Mouse (Mus musculus): ENCODE measurements around the gene Slc16a4. TPM values are rescaled to one million over a fixed set of nuclear protein-coding genes. Genes with fewer than 3 reads are reported as not detected.
"Not testable (repeated sequence)": the region's sequence is repeated elsewhere in the genome, so short reads cannot be mapped to it uniquely, and the experiment has no call there.

Gene Slc16a4
- polyA plus RNA-seq, 1 experiment from 2014 or later = 2.2 TPM

- Histone ChIP-seq H3K27ac (ENCODE audit: low read depth, low read length) (no peak within 1 kb of the TSS), H3K9me3 (replicated peaks; ENCODE audit: control insufficient read depth, low read length) (no peaks in the 10 kb centered on the region), H3K4me3 (ENCODE audit: low read depth, low read length) (peak within 1 kb of the TSS; percentile 75), H3K9ac (ENCODE audit: low read length) (peak within 1 kb of the TSS; percentile 78), H3K27me3 (replicated peaks; ENCODE audit: control insufficient read depth, insufficient read depth, low read length) (no peaks in the 10 kb centered on the region), H3K4me1 (ENCODE audit: control insufficient read depth, insufficient read depth, low read length) (peaks cover 10% of the 10 kb centered on the region), H3K4me2 (ENCODE audit: low read length) (peak within 1 kb of the TSS; percentile 79), H3K36me3 (ENCODE audit: control insufficient read depth, insufficient read depth, low read length) (peaks cover 9% of the 10 kb centered on the region)
- DNase-seq (ENCODE audit: low spot score) = peak; percentile 94
- 3% methylated on average over 43 of the region's 43 CpGs for WGBS
- ATAC-seq = peak; percentile 94
Measured at GRCm38 (mm10) chr3:107278479-107279269, 12.4 kb upstream of the Slc16a4 start, which contains the start of gene Lamtor5. TSS of gene Lamtor5 (plus strand) at chr3:107278858.

GRCm38 (mm10) chr3:107286123-107286522, 4.9 kb upstream of the Slc16a4 start:
- ATAC-seq = no peak
- Histone ChIP-seq H3K27ac (ENCODE audit: low read depth, low read length) (no peak overlapping the region), H3K9me3 (replicated peaks; ENCODE audit: control insufficient read depth, low read length) (no peaks in the 10 kb centered on the region), H3K27me3 (replicated peaks; ENCODE audit: control insufficient read depth, insufficient read depth, low read length) (no peaks in the 10 kb centered on the region), H3K4me1 (ENCODE audit: control insufficient read depth, insufficient read depth, low read length) (no peaks in the 10 kb centered on the region), H3K4me3 (ENCODE audit: low read depth, low read length) (no peak overlapping the region), H3K9ac (ENCODE audit: low read length) (no peak overlapping the region), H3K36me3 (ENCODE audit: control insufficient read depth, insufficient read depth, low read length) (peaks cover 21% of the 10 kb centered on the region), H3K4me2 (ENCODE audit: low read length) (no peak overlapping the region)
- 84% methylated on average over 2 of the region's 2 CpGs for WGBS
- no peak for DNase-seq (ENCODE audit: low spot score)

- H3K4me2 ChIP-seq (ENCODE audit: low read length) = no peak overlapping the region
- DNase-seq (ENCODE audit: low spot score) (no peak), ATAC-seq (no peak)
- no peak overlapping the region for H3K4me3 ChIP-seq (ENCODE audit: low read depth, low read length)
- no peak overlapping the region for H3K9ac ChIP-seq (ENCODE audit: low read length)
- no peak overlapping the region for H3K27ac ChIP-seq (ENCODE audit: low read depth, low read length)
- H3K9me3 ChIP-seq (replicated peaks; ENCODE audit: control insufficient read depth, low read length) = no peaks in the 10 kb centered on the region
- no peaks in the 10 kb centered on the region for H3K27me3 ChIP-seq (replicated peaks; ENCODE audit: control insufficient read depth, insufficient read depth, low read length)
- no peaks in the 10 kb centered on the region for H3K4me1 ChIP-seq (ENCODE audit: control insufficient read depth, insufficient read depth, low read length)
- peaks cover 18% of the 10 kb centered on the region for H3K36me3 ChIP-seq (ENCODE audit: control insufficient read depth, insufficient read depth, low read length)
Measured at GRCm38 (mm10) chr3:107287346-107287745, 3.7 kb upstream of the Slc16a4 start.

GRCm38 (mm10) chr3:107295672-107296360, 4.8 kb downstream of the Slc16a4 start:
- no peaks in the 10 kb centered on the region for H3K4me1 ChIP-seq (ENCODE audit: control insufficient read depth, insufficient read depth, low read length)
- 85% methylated on average over 5 of the region's 5 CpGs for WGBS
- H3K4me2 ChIP-seq (ENCODE audit: low read length) = no peak overlapping the region
- H3K27ac ChIP-seq (ENCODE audit: low read depth, low read length) = no peak overlapping the region
- H3K36me3 ChIP-seq (ENCODE audit: control insufficient read depth, insufficient read depth, low read length) = 0 out of 2 replicates have a peak, but pooled peaks cover under 1% of the 10 kb centered on the region
- H3K9me3 ChIP-seq (replicated peaks; ENCODE audit: control insufficient read depth, low read length) = no peaks in the 10 kb centered on the region
- DNase-seq (ENCODE audit: low spot score) (no peak), ATAC-seq (no peak)
- H3K27me3 ChIP-seq (replicated peaks; ENCODE audit: control insufficient read depth, insufficient read depth, low read length) = no peaks in the 10 kb centered on the region
- no peak overlapping the region for H3K9ac ChIP-seq (ENCODE audit: low read length)
- no peak overlapping the region for H3K4me3 ChIP-seq (ENCODE audit: low read depth, low read length)

- not testable (repeated sequence) for DNase-seq (ENCODE audit: low spot score)
Measured at GRCm38 (mm10) chr3:107296917-107297316, 5.9 kb downstream of the Slc16a4 start.

GRCm38 (mm10) chr3:107317338-107317737, 26.3 kb downstream of the Slc16a4 start:
- no peak overlapping the region for H3K4me3 ChIP-seq (ENCODE audit: low read depth, low read length)
- WGBS = 94% methylated on average over 3 of the region's 3 CpGs
- ATAC-seq = no peak
- H3K4me2 ChIP-seq (ENCODE audit: low read length) = no peak overlapping the region
- no peak for DNase-seq (ENCODE audit: low spot score)
- no peak overlapping the region for H3K9ac ChIP-seq (ENCODE audit: low read length)
- no peak overlapping the region for H3K27ac ChIP-seq (ENCODE audit: low read depth, low read length)
- no peaks in the 10 kb centered on the region for H3K9me3 ChIP-seq (replicated peaks; ENCODE audit: control insufficient read depth, low read length)
- H3K4me1 ChIP-seq (ENCODE audit: control insufficient read depth, insufficient read depth, low read length) = peaks cover 11% of the 10 kb centered on the region
- peaks cover 16% of the 10 kb centered on the region; the same call in 1 of the 2 replicates for H3K36me3 ChIP-seq (ENCODE audit: control insufficient read depth, insufficient read depth, low read length)
- H3K27me3 ChIP-seq (replicated peaks; ENCODE audit: control insufficient read depth, insufficient read depth, low read length) = no peaks in the 10 kb centered on the region

More at GRCm38 (mm10) chr3:107296917-107297316, 5.9 kb downstream of the Slc16a4 start:
- not testable (repeated sequence) for H3K27ac ChIP-seq (ENCODE audit: low read depth, low read length); H3K9ac ChIP-seq (ENCODE audit: low read length); H3K27me3 ChIP-seq (replicated peaks; ENCODE audit: control insufficient read depth, insufficient read depth, low read length); H3K36me3 ChIP-seq (ENCODE audit: control insufficient read depth, insufficient read depth, low read length); H3K4me1 ChIP-seq (ENCODE audit: control insufficient read depth, insufficient read depth, low read length); ATAC-seq; H3K4me3 ChIP-seq (ENCODE audit: low read depth, low read length); H3K9me3 ChIP-seq (replicated peaks; ENCODE audit: control insufficient read depth, low read length); H3K4me2 ChIP-seq (ENCODE audit: low read length)
- WGBS = 72% methylated on average over 4 of the region's 4 CpGs

- H3K27ac ChIP-seq (ENCODE audit: low read depth, low read length) = no peak overlapping the region
- WGBS = 90% methylated on average over 2 of the region's 2 CpGs
- no peaks in the 10 kb centered on the region for H3K27me3 ChIP-seq (replicated peaks; ENCODE audit: control insufficient read depth, insufficient read depth, low read length)
- H3K9me3 ChIP-seq (replicated peaks; ENCODE audit: control insufficient read depth, low read length) = no peaks in the 10 kb centered on the region
- H3K36me3 ChIP-seq (ENCODE audit: control insufficient read depth, insufficient read depth, low read length) = peaks cover 32% of the 10 kb centered on the region
- DNase-seq (ENCODE audit: low spot score) (no peak), ATAC-seq (no peak)
- no peak overlapping the region for H3K4me3 ChIP-seq (ENCODE audit: low read depth, low read length)
- H3K4me2 ChIP-seq (ENCODE audit: low read length) = no peak overlapping the region
- H3K9ac ChIP-seq (ENCODE audit: low read length) = no peak overlapping the region
- H3K4me1 ChIP-seq (ENCODE audit: control insufficient read depth, insufficient read depth, low read length) = peaks cover 32% of the 10 kb centered on the region
Measured at GRCm38 (mm10) chr3:107321141-107321540, 30.1 kb downstream of the Slc16a4 start.

- no peaks in the 10 kb centered on the region for H3K9me3 ChIP-seq (replicated peaks; ENCODE audit: control insufficient read depth, low read length)
- DNase-seq (ENCODE audit: low spot score) = no peak
- no peaks in the 10 kb centered on the region for H3K27me3 ChIP-seq (replicated peaks; ENCODE audit: control insufficient read depth, insufficient read depth, low read length)
- no peak overlapping the region for H3K4me2 ChIP-seq (ENCODE audit: low read length)
- H3K27ac ChIP-seq (ENCODE audit: low read depth, low read length) = no peak overlapping the region
- H3K4me3 ChIP-seq (ENCODE audit: low read depth, low read length) = no peak overlapping the region
- peaks cover 33% of the 10 kb centered on the region for H3K36me3 ChIP-seq (ENCODE audit: control insufficient read depth, insufficient read depth, low read length)
- no peak for ATAC-seq
- H3K9ac ChIP-seq (ENCODE audit: low read length) = no peak overlapping the region
- H3K4me1 ChIP-seq (ENCODE audit: control insufficient read depth, insufficient read depth, low read length) = peaks cover 32% of the 10 kb centered on the region
Measured at GRCm38 (mm10) chr3:107321776-107322175, 30.7 kb downstream of the Slc16a4 start.

- no peak for DNase-seq (ENCODE audit: low spot score)
- Histone ChIP-seq H3K4me3 (ENCODE audit: low read depth, low read length) (no peak overlapping the region), H3K4me1 (ENCODE audit: control insufficient read depth, insufficient read depth, low read length) (peaks cover 43% of the 10 kb centered on the region), H3K27me3 (replicated peaks; ENCODE audit: control insufficient read depth, insufficient read depth, low read length) (no peaks in the 10 kb centered on the region), H3K9ac (ENCODE audit: low read length) (no peak overlapping the region), H3K9me3 (replicated peaks; ENCODE audit: control insufficient read depth, low read length) (no peaks in the 10 kb centered on the region), H3K4me2 (ENCODE audit: low read length) (no peak overlapping the region), H3K36me3 (ENCODE audit: control insufficient read depth, insufficient read depth, low read length) (peaks cover 45% of the 10 kb centered on the region), H3K27ac (ENCODE audit: low read depth, low read length) (no peak overlapping the region)
- ATAC-seq = no peak
- 91% methylated on average over 1 of the region's 1 CpGs for WGBS
Measured at GRCm38 (mm10) chr3:107326442-107326841, 35.4 kb downstream of the Slc16a4 start.
